Mouse (Mus musculus) cerebellum, postnatal 4 days (tissue): Measurements from ENCODE around the gene Crybg2.
A peak's percentile ranks its signal among the peaks of the same experiment; 100 is the strongest.

Source experiments
- DNase-seq, 2 experiments: peaks; one replicate each; pipeline ENCODE4 v3.0.0; 2022; ENCODE audit warnings: low spot score in 2 of 2, mixed read lengths in 1 of 2

Crybg2 gene

DNA sequence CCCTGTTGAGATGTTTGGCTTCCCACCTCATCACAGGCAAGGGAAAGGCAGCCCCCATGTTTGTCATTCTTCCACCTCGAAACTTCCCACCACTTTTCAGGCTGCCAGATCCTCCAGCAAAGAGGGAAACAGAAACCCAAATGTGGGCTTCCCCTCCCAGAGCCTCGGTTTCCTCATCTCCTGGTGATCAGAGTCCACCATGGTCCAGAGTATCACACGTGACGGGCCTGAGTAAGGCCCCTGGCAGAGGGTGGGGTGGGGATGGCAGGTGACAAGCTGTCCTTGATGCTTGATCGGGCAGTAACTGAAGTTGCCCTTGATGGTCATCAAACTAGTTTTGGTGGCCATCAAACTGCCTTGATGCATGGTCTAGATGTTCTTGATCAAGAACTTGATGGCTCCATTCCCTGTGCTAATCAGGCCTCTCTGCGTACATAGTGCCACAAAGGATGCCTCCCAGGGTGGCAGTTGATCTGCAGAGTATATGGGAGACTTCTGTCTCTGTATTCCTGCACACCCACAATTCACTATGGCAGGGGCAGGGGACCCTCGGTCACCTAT, 33.5 kb downstream of the Crybg2 start:
- DNase-seq: no peak

DNA sequence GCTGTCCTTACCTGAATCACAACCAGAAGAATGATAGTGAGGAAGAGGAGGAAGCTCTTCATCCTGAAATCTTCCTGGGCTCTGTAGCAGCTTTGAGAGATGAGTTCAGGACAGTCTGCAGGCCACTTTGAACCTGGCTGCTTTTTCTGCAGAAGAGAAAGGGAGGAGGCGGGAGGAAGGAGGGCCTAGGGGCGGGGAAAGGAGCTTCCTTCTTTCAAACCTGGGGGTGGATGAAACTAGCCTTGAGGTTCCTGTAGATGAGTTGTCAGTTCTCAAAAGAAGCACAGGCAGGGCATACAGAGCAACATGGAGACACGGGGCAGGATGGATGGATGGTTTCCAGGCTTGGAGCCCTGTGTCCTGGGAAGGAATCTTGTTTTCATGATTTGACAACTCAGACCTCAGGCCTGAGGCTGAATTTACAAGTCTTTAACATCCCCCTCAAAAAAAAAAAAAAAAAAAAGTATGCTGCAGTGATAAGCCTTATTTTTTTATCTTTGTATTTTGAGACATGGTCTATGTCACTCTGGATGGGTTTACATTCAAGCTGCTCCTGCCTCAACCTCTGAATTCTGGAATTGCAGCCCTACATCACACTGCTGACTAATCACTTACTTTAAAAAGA, 34.4 kb downstream of the Crybg2 start, which contains the start of gene Cd52:
Gene Cd52, minus strand, starts transcription at position 160 of the 625 bp plus-strand sequence.
- DNase-seq: no peak

DNA sequence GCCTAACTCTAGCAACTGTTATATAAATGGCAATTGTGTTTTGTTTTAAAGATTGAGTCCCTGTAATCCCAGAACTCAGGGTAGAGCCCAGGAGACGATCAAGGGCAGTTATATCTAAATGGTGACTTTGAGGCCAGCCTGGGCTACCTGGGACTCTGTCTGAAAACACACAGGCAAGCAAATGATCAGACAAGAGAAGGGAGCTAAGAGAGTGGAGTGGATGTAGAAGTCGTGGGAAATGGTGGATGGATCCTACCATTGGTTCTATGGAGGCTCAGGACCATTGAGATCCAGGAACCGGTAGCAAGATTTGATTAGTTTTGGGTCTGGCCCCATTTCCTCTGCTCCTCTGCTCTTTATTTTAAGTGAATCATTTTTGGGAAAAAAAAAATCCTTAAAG, 35.5 kb downstream of the Crybg2 start:
- DNase-seq: no peak

DNA sequence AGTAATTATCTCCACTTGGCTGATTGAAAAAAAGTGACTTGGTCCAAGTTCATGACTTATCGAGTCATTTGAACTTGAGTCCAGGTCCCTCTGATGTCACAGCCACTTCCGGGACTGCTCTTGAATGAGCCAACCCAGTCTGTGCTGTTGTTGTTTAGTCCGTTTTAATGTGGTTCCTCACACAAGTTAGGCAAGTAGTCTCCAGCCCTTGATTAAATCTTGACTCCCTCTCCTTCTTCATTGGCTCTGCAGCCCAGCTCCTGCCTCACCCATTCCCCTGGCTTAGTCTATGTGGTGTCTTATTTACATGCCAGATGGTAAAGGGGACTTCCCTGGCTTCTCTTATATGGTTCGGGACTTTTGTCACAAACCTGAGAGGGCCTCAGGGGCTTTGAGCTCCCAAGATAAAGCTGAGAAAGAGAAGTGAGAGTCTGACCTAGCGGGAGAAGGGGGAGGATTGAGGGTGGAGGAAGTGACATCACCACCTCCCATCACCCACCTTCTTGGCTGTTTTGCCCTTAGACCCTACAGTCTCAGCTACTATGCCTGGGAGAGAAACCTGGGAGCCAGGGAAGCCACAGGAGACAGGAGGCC, 36.5 kb downstream of the Crybg2 start:
- DNase-seq: no peak

DNA sequence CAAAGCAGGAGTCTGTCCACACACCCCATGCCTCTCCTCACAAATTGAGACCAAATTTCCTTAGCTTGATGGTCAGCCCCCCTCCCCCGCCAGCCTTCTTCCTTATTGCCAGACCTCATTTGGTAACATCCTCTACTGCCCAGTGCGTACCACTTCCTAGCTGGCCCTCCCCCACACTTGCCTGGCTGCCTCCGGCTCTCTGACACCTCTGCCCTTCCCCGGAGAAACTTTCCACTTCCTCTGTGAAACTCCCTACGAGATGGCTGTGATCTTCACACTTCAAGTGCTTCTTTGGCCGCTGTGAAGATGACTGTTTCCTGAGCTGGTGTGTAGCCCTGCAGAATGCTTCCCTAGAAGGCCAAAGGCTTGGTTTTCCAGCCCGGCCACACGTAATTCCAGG, 38.0 kb downstream of the Crybg2 start:
- no peak for DNase-seq

DNA sequence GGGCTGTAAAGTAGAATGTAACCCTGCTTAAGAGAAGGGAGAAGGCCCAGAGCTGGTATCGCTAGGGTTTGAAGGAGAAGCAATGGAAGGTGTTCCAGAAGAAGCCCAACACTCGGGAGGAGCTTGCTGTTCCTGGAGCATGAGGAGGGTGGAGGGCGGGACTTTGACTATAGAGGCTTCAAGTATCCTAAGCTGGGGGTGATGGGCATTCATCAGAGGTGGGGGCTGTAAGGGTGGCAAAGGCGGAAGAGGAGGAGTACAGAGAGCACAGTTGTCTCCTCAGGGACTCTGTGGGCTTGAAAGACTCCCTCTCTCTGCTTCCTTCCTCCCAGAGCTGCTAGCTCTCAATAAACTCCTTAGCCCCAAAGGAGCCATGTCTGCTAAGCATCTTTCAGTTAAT, 39.6 kb downstream of the Crybg2 start:
- no peak for DNase-seq

DNA sequence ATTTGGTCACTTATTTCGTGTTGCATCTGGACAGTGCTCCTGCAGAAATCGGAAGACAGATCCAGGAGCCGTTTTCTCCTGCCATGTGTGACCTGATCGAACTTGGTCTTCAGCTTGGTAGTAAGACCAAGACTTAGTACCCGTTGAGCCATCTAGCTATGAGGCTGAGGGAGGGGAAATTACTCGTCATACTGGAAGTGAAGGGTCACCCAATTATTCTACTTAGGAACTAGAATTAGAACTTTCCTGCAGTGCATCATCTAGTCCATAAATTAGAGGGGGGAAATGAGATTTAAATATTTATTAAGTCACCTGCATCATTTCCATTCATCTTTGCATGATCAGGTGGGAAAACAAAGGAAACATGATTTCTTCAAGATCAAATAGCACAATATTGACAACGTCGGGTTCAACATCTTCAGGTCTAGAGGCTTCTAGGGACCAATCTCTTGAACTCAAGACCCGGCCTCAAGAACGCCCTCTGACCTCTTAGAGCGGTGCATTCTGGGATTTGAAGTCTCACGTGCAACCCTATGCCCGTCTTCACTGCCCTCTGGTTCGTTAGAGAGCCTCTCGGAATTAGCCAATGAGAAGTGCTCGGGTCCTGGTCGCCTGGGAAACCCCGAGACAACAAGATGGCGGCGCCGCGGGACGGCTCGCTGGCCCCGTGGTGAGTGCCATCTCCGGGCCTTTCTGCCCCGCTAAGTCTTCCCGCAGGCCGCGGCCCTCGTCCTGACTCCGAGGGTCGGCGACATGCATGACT, 41.5 kb downstream of the Crybg2 start, which contains the start of gene Ubxn11:
Gene Ubxn11, plus strand, starts transcription at position 592 of the 763 bp plus-strand sequence.
- DNase-seq: peak; percentile 67 to 81

DNA sequence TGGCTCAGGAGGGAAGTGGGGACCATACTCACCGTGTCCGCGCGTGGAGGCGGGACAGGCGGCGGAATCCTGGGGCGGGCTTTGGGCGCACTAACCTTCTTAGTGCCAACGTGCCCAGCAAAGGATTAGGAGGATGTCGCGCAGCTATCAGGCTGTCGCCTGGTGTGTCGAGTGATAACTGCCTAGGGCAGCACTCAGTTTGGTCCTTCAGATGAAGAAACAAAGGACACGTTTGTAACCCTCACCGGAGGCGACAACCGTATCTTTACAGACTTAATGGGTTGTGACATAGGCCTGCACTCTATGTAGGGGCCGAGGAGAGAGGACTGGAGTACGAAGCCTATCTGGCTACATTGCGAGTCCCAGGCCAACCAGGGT, 42.1 kb downstream of the Crybg2 start:
- DNase-seq: no peak

DNA sequence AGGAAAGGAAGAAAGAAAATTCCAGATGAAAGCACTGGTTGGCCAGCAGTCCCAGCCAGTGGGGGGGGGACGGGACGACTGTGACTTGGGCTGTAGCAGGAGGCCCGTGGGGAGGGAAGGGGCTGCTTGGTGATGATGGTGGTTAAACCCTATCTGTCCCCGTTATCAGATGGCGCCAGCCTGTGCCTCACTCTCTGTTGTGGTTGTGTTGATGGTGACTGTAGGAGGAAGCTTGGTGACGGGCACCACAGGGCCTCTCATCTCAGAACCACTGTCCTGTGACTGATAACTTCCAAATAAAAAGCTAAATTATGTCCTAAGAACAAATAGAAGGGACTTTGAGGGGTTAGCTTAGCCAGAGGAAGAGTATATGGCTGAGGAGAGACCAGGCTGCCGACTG, 45.5 kb downstream of the Crybg2 start:
- DNase-seq: no peak

DNA sequence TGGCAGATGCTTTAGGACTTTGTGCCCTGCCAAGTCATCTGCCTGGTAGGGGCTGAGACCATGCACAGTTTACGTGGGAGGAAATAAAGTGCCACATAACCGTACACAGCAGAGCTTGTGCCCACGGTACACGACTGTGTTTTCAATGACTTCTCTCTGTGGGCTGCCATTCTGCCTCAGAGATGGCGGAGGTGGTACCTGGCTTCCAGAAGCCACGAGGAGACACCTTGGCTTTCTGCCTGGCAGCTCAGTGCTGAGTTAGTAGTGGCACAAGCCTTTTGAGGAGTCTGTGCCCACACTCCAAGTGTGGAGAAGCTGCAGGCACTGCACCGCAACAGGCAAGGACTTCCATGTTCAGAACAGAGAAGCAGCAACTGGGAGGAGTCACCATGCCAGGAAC, 47.1 kb downstream of the Crybg2 start:
- DNase-seq: no peak

DNA sequence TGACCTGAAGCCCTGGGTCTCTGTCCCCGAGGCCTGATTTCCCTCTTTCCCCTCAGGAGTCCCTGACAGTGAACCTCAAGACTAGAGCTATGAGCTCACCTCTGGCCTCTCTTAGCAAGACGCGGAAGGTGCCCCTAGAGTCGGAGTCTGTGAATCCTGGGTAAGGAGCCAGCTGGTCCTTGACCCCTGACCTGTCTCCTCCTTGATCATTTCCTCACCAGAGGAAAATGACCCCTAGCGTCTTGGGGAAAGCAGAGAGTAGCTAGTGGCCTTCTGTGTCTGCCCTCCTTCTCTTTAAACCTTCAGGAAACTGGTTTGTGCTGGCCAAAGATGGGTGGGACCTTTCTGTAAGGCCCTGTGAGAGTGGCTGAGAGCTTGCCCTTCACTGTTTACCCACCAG, 47.6 kb downstream of the Crybg2 start:
- DNase-seq: no peak

DNA sequence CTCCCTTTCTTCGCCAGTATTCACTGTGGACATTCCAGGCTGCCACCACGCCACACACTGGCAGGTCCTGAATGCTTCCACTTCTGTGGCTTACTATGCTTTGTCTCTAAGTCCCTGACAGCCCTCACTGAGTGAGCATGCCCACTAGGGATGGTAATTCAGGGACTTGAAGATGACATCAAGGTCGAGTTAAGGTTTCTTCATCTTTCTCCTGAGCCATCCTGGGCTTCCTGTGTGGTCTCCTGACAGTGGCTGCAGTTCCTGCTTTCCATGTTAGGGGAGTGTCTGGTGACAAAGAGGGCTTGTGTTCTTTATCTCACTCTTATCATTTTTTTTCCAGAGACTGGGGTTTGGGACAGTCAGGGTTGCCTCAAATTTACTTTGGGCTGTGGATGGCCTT, 50.0 kb downstream of the Crybg2 start:
- DNase-seq: no peak

DNA sequence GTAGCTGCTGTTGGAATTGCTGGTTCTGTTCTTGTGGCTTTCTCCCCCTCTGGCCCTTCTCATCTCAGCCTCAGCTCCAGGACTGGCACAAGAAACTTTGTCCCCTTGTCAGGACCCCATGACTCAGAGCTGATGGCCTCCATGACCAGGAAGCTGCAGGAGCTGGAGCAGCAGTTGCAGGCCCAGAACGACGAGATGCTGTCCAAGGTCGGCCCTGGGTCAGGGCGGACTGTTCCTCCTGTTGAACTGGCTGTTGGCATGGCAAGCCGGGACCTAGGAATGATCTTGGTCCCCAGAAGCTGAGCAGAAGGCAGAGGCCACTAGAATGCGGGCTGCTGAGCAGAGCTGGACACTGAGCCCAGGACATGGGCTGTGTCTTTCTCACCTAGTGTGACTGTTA, 51.8 kb downstream of the Crybg2 start:
- DNase-seq: no peak

DNA sequence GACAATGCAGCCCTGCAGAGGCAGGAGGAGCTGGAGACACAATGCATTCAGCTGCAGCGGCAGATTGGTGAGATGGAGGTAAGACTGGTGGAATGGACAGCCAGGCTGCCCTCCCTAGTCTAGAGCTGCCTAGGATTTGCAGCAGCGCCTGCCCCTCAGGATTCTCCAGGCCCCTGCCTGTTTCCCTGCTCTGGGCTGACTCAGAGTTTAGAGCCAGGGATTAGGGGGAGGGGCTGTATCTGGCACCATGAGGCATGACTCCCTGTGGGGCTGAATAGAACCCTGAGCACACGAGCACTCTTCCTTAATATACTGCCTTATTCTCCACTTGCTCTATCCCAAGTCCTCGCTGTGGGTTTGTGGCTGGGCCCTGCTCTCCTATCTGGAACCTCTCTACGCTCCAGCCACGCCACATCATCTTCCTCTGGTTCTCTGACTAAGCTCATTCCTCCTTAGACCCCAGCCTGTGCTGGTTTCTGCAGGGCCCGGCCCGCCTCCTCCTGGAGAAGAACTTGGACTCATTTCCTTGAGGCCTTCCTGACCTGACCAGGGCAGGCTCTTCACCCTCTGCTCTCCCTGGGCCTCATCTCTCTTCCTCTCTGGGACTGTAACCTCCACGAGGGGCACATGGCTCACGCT, 52.9 kb downstream of the Crybg2 start:
- DNase-seq: no peak

DNA sequence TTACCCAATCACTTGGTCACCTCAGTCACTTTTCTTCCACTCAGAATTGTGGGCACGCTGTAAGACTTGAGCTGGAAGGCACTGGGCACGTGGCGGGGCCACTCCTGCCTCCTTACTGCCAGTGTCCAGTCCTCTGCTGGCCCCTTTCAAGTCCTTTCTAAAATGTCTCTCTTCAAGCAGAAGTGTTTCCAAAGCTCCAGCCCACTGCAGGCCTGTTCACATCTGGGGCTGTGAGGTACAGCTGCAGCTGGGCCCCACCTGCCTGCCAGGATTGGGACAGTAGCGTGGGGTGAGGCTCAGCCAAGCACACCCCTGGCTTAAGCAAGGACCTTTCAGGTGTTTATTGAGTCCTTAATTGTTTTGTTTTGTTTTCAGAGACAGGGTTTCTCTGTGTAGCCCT, 53.4 kb downstream of the Crybg2 start:
- no peak for DNase-seq

DNA sequence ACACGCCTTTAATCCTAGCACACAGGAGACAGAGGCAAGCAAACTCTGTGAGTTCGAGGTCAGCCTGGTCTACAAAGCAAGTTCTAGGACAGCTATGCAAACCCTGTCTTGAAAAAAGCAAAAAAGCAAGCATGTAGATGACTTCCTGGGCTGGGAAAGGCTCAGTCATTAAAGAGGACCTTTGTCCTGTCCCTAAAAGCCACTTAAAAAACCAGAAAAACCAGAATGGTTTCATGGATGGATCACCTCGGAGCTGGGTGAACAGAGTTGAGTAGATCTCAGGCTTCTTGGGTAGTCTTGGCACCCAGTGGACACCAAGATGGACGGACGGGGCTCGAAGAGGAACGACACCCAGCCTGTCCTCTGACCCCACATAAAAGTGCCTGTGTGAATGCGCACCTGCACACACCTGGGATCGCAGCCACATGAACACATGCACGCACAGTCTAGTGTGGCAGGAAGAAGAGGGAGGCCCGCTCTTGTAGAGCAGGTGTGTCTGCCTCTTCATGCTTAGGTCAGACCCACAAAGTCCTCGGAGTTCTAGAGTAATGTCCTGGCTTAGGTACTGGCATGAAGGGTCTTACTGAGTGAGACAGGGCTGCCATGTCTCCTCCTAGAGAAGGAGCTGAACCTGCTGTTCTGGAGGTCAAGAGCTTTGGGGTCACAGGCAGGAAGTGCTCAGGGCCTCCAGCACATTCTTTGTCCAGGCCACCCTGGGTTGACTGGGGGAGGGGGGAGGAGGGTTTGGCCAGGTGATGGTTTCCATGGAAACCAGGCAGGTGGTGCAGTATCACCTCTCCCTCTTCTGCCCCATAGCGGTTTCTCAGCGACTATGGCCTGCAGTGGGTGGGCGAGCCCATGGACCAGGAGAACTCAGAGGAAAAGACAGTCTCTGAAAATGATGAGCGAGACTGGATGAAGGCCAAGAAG, 54.9 kb downstream of the Crybg2 start:
- DNase-seq: no peak

DNA sequence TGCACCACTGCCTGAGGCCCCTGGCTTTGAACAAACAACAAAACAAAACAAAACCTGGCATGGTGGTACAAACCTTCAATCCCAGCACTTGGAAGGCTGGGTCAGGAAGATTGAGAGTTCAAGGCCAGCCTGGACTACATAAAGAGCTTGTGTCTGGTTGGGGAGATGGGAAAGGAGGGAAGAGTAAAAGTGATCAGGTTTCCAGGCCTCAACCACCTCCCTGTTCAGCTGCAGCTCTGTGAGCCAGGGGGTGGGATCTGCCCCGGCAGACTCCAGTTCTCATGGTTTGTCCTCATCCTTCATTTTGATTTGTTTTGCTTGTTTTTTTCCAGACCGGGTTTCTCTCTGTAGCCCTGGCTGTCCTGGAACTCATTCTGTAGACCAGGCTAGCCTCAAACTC, 55.9 kb downstream of the Crybg2 start:
- DNase-seq: no peak

DNA sequence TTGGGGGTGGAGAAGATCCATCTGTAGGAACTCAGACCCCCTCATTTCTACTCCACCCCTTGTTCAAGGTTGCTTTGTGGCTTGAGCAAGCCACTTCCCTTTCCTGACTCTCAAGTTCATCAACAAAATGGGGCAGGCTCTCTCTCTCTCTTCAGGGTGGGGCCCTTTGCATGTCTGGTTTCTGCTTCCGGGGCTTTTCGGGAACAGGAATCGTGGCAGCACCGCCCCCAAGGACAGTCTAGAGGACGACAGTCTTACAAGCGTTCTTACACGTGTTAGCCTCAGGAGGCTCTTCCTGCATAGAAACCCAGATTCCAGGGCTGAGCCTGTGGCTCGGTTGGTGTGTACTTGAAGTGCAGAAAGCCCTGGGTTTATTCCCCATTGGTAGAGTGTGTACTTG, 56.4 kb downstream of the Crybg2 start:
- no peak for DNase-seq

DNA sequence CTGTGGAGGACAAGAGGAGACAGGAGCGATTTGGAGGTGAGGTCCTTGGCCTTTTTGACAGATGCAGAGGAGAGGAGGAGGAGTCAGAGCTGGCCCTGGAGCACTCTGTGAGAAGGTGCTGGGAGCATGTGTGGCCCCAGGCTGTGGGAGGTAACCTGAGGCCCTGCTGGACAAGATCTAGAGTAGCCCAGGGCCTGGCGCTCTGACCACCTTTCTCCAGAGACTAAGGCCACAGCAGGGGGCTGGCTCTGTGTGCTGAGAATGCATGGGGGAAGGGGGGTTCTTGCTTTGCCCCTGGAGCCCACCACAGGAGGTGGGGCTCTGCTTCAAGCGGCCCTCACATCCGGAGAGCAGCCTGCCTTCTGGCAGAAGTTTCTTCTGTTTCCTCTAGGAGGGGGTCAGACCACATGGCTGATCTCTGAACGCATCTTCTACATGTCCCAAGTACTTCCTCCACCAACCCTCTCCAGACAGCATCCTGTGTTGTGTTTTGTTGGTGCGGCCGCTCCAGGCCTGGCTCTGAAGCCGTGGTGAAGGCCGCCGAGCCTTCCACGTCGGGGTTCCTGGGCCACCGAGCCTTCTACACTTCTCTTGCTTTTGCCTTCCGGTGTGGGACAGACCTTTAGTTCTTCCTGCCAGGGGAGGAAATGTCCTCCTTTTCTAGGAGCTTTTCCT, 57.6 kb downstream of the Crybg2 start:
- DNase-seq: no peak

DNA sequence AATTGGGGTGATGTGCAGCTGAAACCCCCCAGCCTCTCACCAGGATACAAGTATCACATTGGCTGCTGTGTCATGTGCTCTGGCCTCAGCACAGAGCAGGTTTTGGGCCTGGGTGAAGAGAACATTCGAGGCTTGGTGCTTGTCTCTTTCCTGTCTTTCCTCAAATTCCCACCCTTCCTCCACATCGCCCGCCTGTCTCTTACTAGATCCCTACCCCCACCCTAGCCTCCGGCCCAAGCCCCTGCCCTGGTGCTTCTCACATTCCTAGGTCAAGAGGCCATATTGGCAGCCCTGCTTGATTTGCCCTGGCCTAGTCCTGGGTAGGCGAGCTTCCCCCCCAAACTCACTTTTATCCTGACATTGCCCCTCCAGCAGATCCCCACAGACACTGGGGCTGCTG, 58.4 kb downstream of the Crybg2 start:
- DNase-seq: no peak

DNA sequence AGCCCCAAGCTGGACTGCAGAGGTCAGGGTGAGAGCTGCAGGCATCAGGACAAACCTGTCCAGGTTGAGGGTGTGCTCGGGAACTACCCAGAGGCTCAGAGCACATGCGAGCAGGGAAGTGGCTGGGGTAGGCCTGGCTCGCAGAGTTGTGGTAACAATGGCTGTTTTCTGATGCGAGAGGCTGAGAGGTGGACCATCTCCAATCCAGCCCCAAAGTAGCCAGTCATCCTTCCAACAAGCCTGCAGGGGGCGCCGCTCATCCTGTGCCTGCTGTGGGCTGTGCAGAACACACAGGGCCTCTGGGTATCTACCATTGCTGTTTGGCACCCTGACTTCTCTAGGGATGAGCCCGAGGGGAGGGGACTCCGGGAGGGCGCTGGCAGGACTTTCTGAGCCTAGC, 59.0 kb downstream of the Crybg2 start:
- DNase-seq: peak in 1 of 2 experiments; percentile 17
